Mouse (Mus musculus): ENCODE data around the gene Ell. TPM values are rescaled to one million over a fixed set of nuclear protein-coding genes. Genes with fewer than 3 reads are reported as not detected.

The Ell gene
- total and polyA plus RNA-seq, 2 experiments, result 10.0 to 25.0 TPM

DNA sequence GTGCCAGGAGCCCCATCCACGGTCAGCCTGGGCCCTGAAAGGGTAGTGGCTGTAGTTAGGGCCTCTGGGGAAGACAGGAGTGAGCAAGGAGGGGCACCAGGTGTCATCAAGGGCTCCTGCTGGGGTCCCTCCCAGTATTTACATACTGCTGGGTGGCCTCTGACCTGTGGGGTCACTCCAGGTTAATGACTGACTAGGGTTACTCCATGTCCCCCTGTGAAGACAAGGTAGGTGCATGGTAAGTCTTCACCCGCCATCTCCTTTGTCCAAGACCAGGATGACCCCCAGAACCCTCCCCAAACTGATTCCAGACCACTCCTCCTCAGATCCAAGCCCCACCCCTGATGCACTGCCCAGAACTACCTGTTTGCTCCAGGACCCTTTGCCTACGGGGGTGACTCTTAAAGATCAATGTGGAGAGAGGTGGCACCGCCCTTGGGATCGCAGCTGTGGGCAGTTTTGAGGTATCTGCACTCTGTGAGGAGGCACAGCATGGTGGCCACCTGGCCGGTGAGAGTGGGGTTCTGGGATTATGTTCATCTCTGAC is 93.2 kb downstream of the Ell start, which contains the start of gene Gdf15:
Gene Gdf15, minus strand, starts transcription at position 111 of the 547 bp plus-strand sequence.
- Histone ChIP-seq H3K27me3 (ENCODE audit: control insufficient read depth, insufficient read depth, low read length) (no peaks in the 10 kb centered on the region), H3K27ac (replicated peaks; ENCODE audit: insufficient read depth, low read depth, low read length) (peak within 1 kb of the TSS; percentile 90), H3K4me1 (ENCODE audit: control insufficient read depth, insufficient read depth, low read length) (peaks cover 35% of the 10 kb centered on the region), H3K9ac (ENCODE audit: low read depth, low read length) (peak within 1 kb of the TSS; percentile 86), H3K36me3 (ENCODE audit: control insufficient read depth, insufficient read depth, low read length) (no peaks in the 10 kb centered on the region), H3K79me2 (ENCODE audit: control insufficient read depth, insufficient read depth, low read length) (no peaks in the 10 kb centered on the region), H3K4me3 (ENCODE audit: insufficient read depth, low read depth, low read length) (peak within 1 kb of the TSS; percentile 70)
- DNase-seq (ENCODE audit: extremely low read depth, low read depth, low spot score), result peak; percentile 66
- WGBS, result 32% methylated on average over 6 of the region's 6 CpGs
- TF ChIP-seq CTCF (IDR thresholded peaks at IDR 0.05; ENCODE audit: low read depth, low read length) (no peak), POLR2A (IDR thresholded peaks at IDR 0.05; ENCODE audit: extremely low read depth, insufficient read depth, low read length) (no peak)

DNA sequence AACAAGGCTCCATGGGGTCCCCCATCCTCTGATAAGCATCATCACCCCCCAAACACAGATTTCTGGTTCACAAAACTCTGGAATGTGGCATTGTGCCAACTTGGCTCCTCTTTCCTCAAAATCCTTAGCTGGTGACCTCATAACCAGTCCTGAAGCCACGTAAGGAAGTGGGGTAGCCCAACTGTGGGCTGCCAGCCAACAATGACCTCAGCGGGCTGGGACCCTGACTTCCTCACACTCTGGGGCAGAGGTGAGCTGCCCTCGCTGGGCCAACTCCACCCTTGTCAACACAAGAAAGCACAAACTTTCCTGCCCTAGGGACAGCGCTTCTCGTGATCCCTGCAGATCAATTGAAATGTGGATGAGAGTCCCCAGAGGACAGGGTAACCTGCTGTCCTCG is 94.8 kb downstream of the Ell start:
- Histone ChIP-seq H3K4me1 (ENCODE audit: control insufficient read depth, insufficient read depth, low read length) (peaks cover 37% of the 10 kb centered on the region), H3K79me2 (ENCODE audit: control insufficient read depth, insufficient read depth, low read length) (no peaks in the 10 kb centered on the region), H3K36me3 (ENCODE audit: control insufficient read depth, insufficient read depth, low read length) (no peaks in the 10 kb centered on the region), H3K27me3 (ENCODE audit: control insufficient read depth, insufficient read depth, low read length) (no peaks in the 10 kb centered on the region), H3K27ac (replicated peaks; ENCODE audit: insufficient read depth, low read depth, low read length) (peak overlapping the region; percentile 66), H3K9ac (ENCODE audit: low read depth, low read length) (no peak overlapping the region), H3K4me3 (ENCODE audit: insufficient read depth, low read depth, low read length) (no peak overlapping the region)
- peak; percentile 97 for DNase-seq (ENCODE audit: extremely low read depth, low read depth, low spot score)
- TF ChIP-seq POLR2A (IDR thresholded peaks at IDR 0.05; ENCODE audit: extremely low read depth, insufficient read depth, low read length), result no peak
- no peak for TF ChIP-seq CTCF (IDR thresholded peaks at IDR 0.05; ENCODE audit: low read depth, low read length)
- 3% methylated on average over 6 of the region's 6 CpGs for WGBS

DNA sequence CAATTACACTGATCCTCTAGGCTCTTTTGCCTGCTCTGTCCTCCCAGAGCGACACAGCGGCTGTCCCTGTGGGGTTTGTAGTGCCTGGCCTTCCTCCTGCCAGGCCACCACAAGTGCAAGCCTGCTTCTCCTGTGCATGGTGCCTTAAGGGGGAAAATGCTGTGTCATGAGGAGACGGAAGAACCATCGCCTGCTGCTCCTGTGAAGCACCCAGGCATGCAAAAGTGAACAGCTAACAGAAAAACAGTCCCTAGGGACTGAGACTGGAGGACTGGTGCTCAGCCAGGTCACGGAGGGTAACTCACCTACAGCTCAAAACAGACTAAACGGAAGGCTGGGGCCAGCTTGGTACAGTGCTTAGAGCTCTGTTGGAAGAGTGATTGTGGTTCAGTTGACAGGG is 96.3 kb downstream of the Ell start:
- Histone ChIP-seq H3K79me2 (ENCODE audit: control insufficient read depth, insufficient read depth, low read length) (no peaks in the 10 kb centered on the region), H3K4me3 (ENCODE audit: insufficient read depth, low read depth, low read length) (no peak overlapping the region), H3K4me1 (ENCODE audit: control insufficient read depth, insufficient read depth, low read length) (peaks cover 40% of the 10 kb centered on the region), H3K36me3 (ENCODE audit: control insufficient read depth, insufficient read depth, low read length) (no peaks in the 10 kb centered on the region), H3K27me3 (ENCODE audit: control insufficient read depth, insufficient read depth, low read length) (no peaks in the 10 kb centered on the region), H3K27ac (replicated peaks; ENCODE audit: insufficient read depth, low read depth, low read length) (no peak overlapping the region), H3K9ac (ENCODE audit: low read depth, low read length) (no peak overlapping the region)
- TF ChIP-seq CTCF (IDR thresholded peaks at IDR 0.05; ENCODE audit: low read depth, low read length), result no peak
- no peak for TF ChIP-seq POLR2A (IDR thresholded peaks at IDR 0.05; ENCODE audit: extremely low read depth, insufficient read depth, low read length)
- 60% methylated on average over 6 of the region's 6 CpGs for WGBS
- peak; percentile 22 for DNase-seq (ENCODE audit: extremely low read depth, low read depth, low spot score)

DNA sequence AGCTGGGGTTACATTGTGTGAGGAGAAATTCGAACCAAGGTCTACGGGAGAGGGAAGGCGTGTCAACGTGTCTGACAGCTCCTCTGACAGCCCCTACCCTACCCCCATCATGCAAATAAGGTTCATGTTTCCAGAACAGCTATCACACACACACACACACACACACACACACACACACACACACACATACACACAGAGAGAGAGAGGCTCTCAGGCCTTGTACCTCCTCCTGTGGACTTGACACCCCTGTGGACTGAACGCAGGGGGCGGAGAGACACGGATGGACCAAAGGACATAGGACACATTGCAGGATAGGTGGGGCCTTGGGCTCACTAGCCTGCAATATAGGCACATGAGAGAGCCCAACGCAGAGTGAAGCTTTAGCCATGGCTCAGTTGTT is 97.6 kb downstream of the Ell start:
- peaks cover 38% of the 10 kb centered on the region for H3K4me1 ChIP-seq (ENCODE audit: control insufficient read depth, insufficient read depth, low read length)
- DNase-seq (ENCODE audit: extremely low read depth, low read depth, low spot score), result peak; percentile 74
- no peak overlapping the region for H3K27ac ChIP-seq (replicated peaks; ENCODE audit: insufficient read depth, low read depth, low read length)
- no peak overlapping the region for H3K9ac ChIP-seq (ENCODE audit: low read depth, low read length)
- H3K36me3 ChIP-seq (ENCODE audit: control insufficient read depth, insufficient read depth, low read length), result no peaks in the 10 kb centered on the region
- TF ChIP-seq CTCF (IDR thresholded peaks at IDR 0.05; ENCODE audit: low read depth, low read length) (no peak), POLR2A (IDR thresholded peaks at IDR 0.05; ENCODE audit: extremely low read depth, insufficient read depth, low read length) (no peak)
- 28% methylated on average over 8 of the region's 8 CpGs for whole genome bisulfite sequencing
- H3K27me3 ChIP-seq (ENCODE audit: control insufficient read depth, insufficient read depth, low read length), result no peaks in the 10 kb centered on the region
- H3K4me3 ChIP-seq (ENCODE audit: insufficient read depth, low read depth, low read length), result no peak overlapping the region
- H3K79me2 ChIP-seq (ENCODE audit: control insufficient read depth, insufficient read depth, low read length), result no peaks in the 10 kb centered on the region

DNA sequence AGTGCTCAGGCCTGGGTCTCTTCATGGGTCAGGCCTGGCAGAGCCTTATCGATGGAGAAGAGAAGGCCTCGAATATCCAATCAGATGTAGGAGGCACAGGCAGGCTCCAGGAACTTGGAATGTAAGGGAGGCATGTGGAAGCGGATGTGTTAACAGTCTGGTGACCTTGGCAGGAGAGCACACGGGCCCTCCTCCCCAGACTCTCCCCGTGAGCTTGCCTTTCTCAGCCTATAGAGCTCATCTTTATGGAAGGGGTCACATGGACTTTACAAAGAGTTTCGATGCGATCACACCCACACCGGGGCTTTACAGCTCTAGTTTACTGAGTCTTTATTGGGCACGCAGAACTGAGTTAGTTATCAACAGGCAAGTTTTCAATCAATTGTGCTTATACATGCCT is 99.5 kb downstream of the Ell start:
- WGBS, result 73% methylated on average over 9 of the region's 9 CpGs
- no peak for DNase-seq (ENCODE audit: extremely low read depth, low read depth, low spot score)
- no peaks in the 10 kb centered on the region for H3K79me2 ChIP-seq (ENCODE audit: control insufficient read depth, insufficient read depth, low read length)
- no peak for TF ChIP-seq POLR2A (IDR thresholded peaks at IDR 0.05; ENCODE audit: extremely low read depth, insufficient read depth, low read length)
- TF ChIP-seq CTCF (IDR thresholded peaks at IDR 0.05; ENCODE audit: low read depth, low read length), result no peak
- H3K27ac ChIP-seq (replicated peaks; ENCODE audit: insufficient read depth, low read depth, low read length), result no peak overlapping the region
- no peak overlapping the region for H3K9ac ChIP-seq (ENCODE audit: low read depth, low read length)
- H3K36me3 ChIP-seq (ENCODE audit: control insufficient read depth, insufficient read depth, low read length), result no peaks in the 10 kb centered on the region
- no peaks in the 10 kb centered on the region for H3K27me3 ChIP-seq (ENCODE audit: control insufficient read depth, insufficient read depth, low read length)
- H3K4me3 ChIP-seq (ENCODE audit: insufficient read depth, low read depth, low read length), result no peak overlapping the region
- H3K4me1 ChIP-seq (ENCODE audit: control insufficient read depth, insufficient read depth, low read length), result peaks cover 22% of the 10 kb centered on the region

Other genes with a start within 250 kb of the Ell start
- gene Ddx49, start 237.0 kb upstream of the Ell start, total RNA-seq (2014; rRNA removed), result 19.3 and 22.7 TPM in 2 replicates
- 24.4 and 36.5 TPM in 2 replicates for gene Ddx49, start 237.0 kb upstream of the Ell start, polyA plus RNA-seq (2012; rRNA removed)
- gene Cope, start 236.9 kb upstream of the Ell start, total RNA-seq (2014; rRNA removed), result 169 and 197 TPM in 2 replicates
- gene Cope, start 236.9 kb upstream of the Ell start, polyA plus RNA-seq (2012; rRNA removed), result 327 and 394 TPM in 2 replicates
- not detected in 2 replicates for gene Cers1, start 223.7 kb upstream of the Ell start, total RNA-seq (2014; rRNA removed)
- gene Cers1, start 223.7 kb upstream of the Ell start, polyA plus RNA-seq (2012; rRNA removed), result 0.04 TPM in 2 replicates
- gene Gdf1, start 209.6 kb upstream of the Ell start, total RNA-seq (2014; rRNA removed), result not detected in 2 replicates
- gene Gdf1, start 209.6 kb upstream of the Ell start, polyA plus RNA-seq (2012; rRNA removed), result not detected in 2 replicates
- 19.0 and 26.3 TPM in 2 replicates for gene Upf1, start 186.2 kb upstream of the Ell start, total RNA-seq (2014; rRNA removed)
- gene Upf1, start 186.2 kb upstream of the Ell start, polyA plus RNA-seq (2012; rRNA removed), result 20.3 and 22.3 TPM in 2 replicates
- gene Comp, start 165.9 kb upstream of the Ell start, total RNA-seq (2014; rRNA removed), result not detected in 2 replicates
- 0.24 TPM in 1 of 2 replicates, not detected in the other for gene Comp, start 165.9 kb upstream of the Ell start, polyA plus RNA-seq (2012; rRNA removed)
- gene Crtc1, start 99.9 kb upstream of the Ell start, total RNA-seq (2014; rRNA removed), result 1.2 and 1.9 TPM in 2 replicates
- gene Crtc1, start 99.9 kb upstream of the Ell start, polyA plus RNA-seq (2012; rRNA removed), result 6.9 and 8.2 TPM in 2 replicates
- 3.5 and 4.5 TPM in 2 replicates for gene Klhl26, start 62.5 kb upstream of the Ell start, total RNA-seq (2014; rRNA removed)
- gene Klhl26, start 62.5 kb upstream of the Ell start, polyA plus RNA-seq (2012; rRNA removed), result 13.7 and 15.3 TPM in 2 replicates
- 0.34 TPM in 1 of 2 replicates, not detected in the other for gene Tmem59l, start 52.1 kb upstream of the Ell start, total RNA-seq (2014; rRNA removed)
- 0.10 TPM in 1 of 2 replicates, not detected in the other for gene Tmem59l, start 52.1 kb upstream of the Ell start, polyA plus RNA-seq (2012; rRNA removed)
- gene Crlf1, start 46.3 kb upstream of the Ell start, total RNA-seq (2014; rRNA removed), result not detected in 2 replicates
- not detected in 2 replicates for gene Crlf1, start 46.3 kb upstream of the Ell start, polyA plus RNA-seq (2012; rRNA removed)
- 60.8 and 75.2 TPM in 2 replicates for gene Rex1bd, start 32.7 kb upstream of the Ell start, total RNA-seq (2014; rRNA removed)
- gene Rex1bd, start 32.7 kb upstream of the Ell start, polyA plus RNA-seq (2012; rRNA removed), result 141 and 152 TPM in 2 replicates
- 750 and 1,062 TPM in 2 replicates for gene Uba52, start 28.7 kb upstream of the Ell start, total RNA-seq (2014; rRNA removed)
- 596 and 770 TPM in 2 replicates for gene Uba52, start 28.7 kb upstream of the Ell start, polyA plus RNA-seq (2012; rRNA removed)
- 271 and 321 TPM in 2 replicates for gene Fkbp8, start 11.7 kb upstream of the Ell start, total RNA-seq (2014; rRNA removed)
- gene Fkbp8, start 11.7 kb upstream of the Ell start, polyA plus RNA-seq (2012; rRNA removed), result 455 and 489 TPM in 2 replicates
- gene Kxd1, start 11.5 kb upstream of the Ell start, total RNA-seq (2014; rRNA removed), result 36.7 and 42.6 TPM in 2 replicates
- 68.4 and 72.3 TPM in 2 replicates for gene Kxd1, start 11.5 kb upstream of the Ell start, polyA plus RNA-seq (2012; rRNA removed)
- gene Isyna1, start 54.9 kb downstream of the Ell start, total RNA-seq (2014; rRNA removed), result 3.2 and 6.4 TPM in 2 replicates
- gene Isyna1, start 54.9 kb downstream of the Ell start, polyA plus RNA-seq (2012; rRNA removed), result 9.4 and 16.6 TPM in 2 replicates
- gene Ssbp4, start 69.4 kb downstream of the Ell start, total RNA-seq (2014; rRNA removed), result 2.3 and 5.0 TPM in 2 replicates
- 13.5 and 16.4 TPM in 2 replicates for gene Ssbp4, start 69.4 kb downstream of the Ell start, polyA plus RNA-seq (2012; rRNA removed)
- 1.4 and 2.3 TPM in 2 replicates for gene Lrrc25, start 76.7 kb downstream of the Ell start, total RNA-seq (2014; rRNA removed)
- 2.5 and 7.0 TPM in 2 replicates for gene Lrrc25, start 76.7 kb downstream of the Ell start, polyA plus RNA-seq (2012; rRNA removed)
- gene Gdf15, start 93.0 kb downstream of the Ell start, total RNA-seq (2014; rRNA removed), result 5.8 and 12.6 TPM in 2 replicates
- 23.8 and 27.7 TPM in 2 replicates for gene Gdf15, start 93.0 kb downstream of the Ell start, polyA plus RNA-seq (2012; rRNA removed)
- 39.1 and 42.6 TPM in 2 replicates for gene Pgpep1, start 120.9 kb downstream of the Ell start, total RNA-seq (2014; rRNA removed)
- 91.3 and 117 TPM in 2 replicates for gene Pgpep1, start 120.9 kb downstream of the Ell start, polyA plus RNA-seq (2012; rRNA removed)
- gene Lsm4, start 133.8 kb downstream of the Ell start, total RNA-seq (2014; rRNA removed), result 30.8 and 35.4 TPM in 2 replicates
- gene Lsm4, start 133.8 kb downstream of the Ell start, polyA plus RNA-seq (2012; rRNA removed), result 35.4 and 51.8 TPM in 2 replicates
- gene Jund, start 159.5 kb downstream of the Ell start, total RNA-seq (2014; rRNA removed), result 26.6 and 36.6 TPM in 2 replicates
- 111 and 120 TPM in 2 replicates for gene Jund, start 159.5 kb downstream of the Ell start, polyA plus RNA-seq (2012; rRNA removed)
- gene Iqcn, start 164.0 kb downstream of the Ell start, total RNA-seq (2014; rRNA removed), result not detected in 2 replicates
- gene Iqcn, start 164.0 kb downstream of the Ell start, polyA plus RNA-seq (2012; rRNA removed), result not detected in 2 replicates
- gene Gm3336, start 179.1 kb downstream of the Ell start, total RNA-seq (2014; rRNA removed), result 0.28 and 0.54 TPM in 2 replicates
- gene Gm3336, start 179.1 kb downstream of the Ell start, polyA plus RNA-seq (2012; rRNA removed), result 0.11 and 1.0 TPM in 2 replicates
- gene Pde4c, start 184.3 kb downstream of the Ell start, total RNA-seq (2014; rRNA removed), result 10.6 and 16.3 TPM in 2 replicates
- 26.5 and 28.0 TPM in 2 replicates for gene Pde4c, start 184.3 kb downstream of the Ell start, polyA plus RNA-seq (2012; rRNA removed)
- gene Rab3a, start 215.2 kb downstream of the Ell start, total RNA-seq (2014; rRNA removed), result 2.7 and 4.1 TPM in 2 replicates
- 10.4 and 11.9 TPM in 2 replicates for gene Rab3a, start 215.2 kb downstream of the Ell start, polyA plus RNA-seq (2012; rRNA removed)
- gene Mpv17l2, start 221.5 kb downstream of the Ell start, total RNA-seq (2014; rRNA removed), result 13.7 and 20.9 TPM in 2 replicates
- 33.9 and 39.3 TPM in 2 replicates for gene Mpv17l2, start 221.5 kb downstream of the Ell start, polyA plus RNA-seq (2012; rRNA removed)
- gene Pik3r2, start 237.3 kb downstream of the Ell start, total RNA-seq (2014; rRNA removed), result 7.7 and 10.9 TPM in 2 replicates
- gene Pik3r2, start 237.3 kb downstream of the Ell start, polyA plus RNA-seq (2012; rRNA removed), result 38.2 and 53.9 TPM in 2 replicates

All from liver, adult 2 months (tissue).